Mouse (Mus musculus): ENCODE data around the gene Krtap8-1. TPM values are rescaled to one million over a fixed set of nuclear protein-coding genes. Genes with fewer than 3 reads are reported as not detected.

The Krtap8-1 gene
- total and polyA plus RNA-seq, 2 experiments from 2014 or later, result not detected

GRCm38 (mm10) chr16:89495394-89496153, 7.8 kb upstream of the Krtap8-1 start:
- Histone ChIP-seq H3K9ac (no peak overlapping the region), H3K27ac (ENCODE audit: low read depth, low read length) (no peak overlapping the region), H3K4me3 (ENCODE audit: low read depth, low read length) (no peak overlapping the region), H3K4me1 (ENCODE audit: insufficient read depth) (no peaks in the 10 kb centered on the region), H3K36me3 (ENCODE audit: insufficient read depth) (no peaks in the 10 kb centered on the region), H3K9me3 (ENCODE audit: low read length) (no peaks in the 10 kb centered on the region), H3K4me2 (ENCODE audit: low read depth) (no peak overlapping the region), H3K27me3 (ENCODE audit: insufficient read depth, low read length) (no peaks in the 10 kb centered on the region)
- no peak for ATAC-seq
- no peak for TF ChIP-seq CTCF (IDR thresholded peaks at IDR 0.05; ENCODE audit: low read depth)
- WGBS, result 67% methylated on average over 7 of the region's 7 CpGs
- no peak for DNase-seq

GRCm38 (mm10) chr16:89477679-89478314, 10.0 kb downstream of the Krtap8-1 start:
- TF ChIP-seq CTCF (IDR thresholded peaks at IDR 0.05; ENCODE audit: low read depth), result no peak
- Histone ChIP-seq H3K36me3 (ENCODE audit: insufficient read depth) (no peaks in the 10 kb centered on the region), H3K9me3 (ENCODE audit: low read length) (no peaks in the 10 kb centered on the region), H3K4me2 (ENCODE audit: low read depth) (no peak overlapping the region), H3K4me1 (ENCODE audit: insufficient read depth) (no peaks in the 10 kb centered on the region), H3K4me3 (ENCODE audit: low read depth, low read length) (no peak overlapping the region), H3K27me3 (ENCODE audit: insufficient read depth, low read length) (no peaks in the 10 kb centered on the region), H3K9ac (no peak overlapping the region), H3K27ac (ENCODE audit: low read depth, low read length) (no peak overlapping the region)
- ATAC-seq, result no peak
- WGBS, result 91% methylated on average over 12 of the region's 12 CpGs
- no peak for DNase-seq

- H3K4me1 ChIP-seq (ENCODE audit: insufficient read depth), result no peaks in the 10 kb centered on the region
- TF ChIP-seq CTCF (IDR thresholded peaks at IDR 0.05; ENCODE audit: low read depth), result no peak
- ATAC-seq, result no peak
These were observed 26.6 kb downstream of the Krtap8-1 start for GRCm38 (mm10) chr16:89461189-89461588.

More at GRCm38 (mm10) chr16:89461189-89461588, 26.6 kb downstream of the Krtap8-1 start:
- H3K27me3 ChIP-seq (ENCODE audit: insufficient read depth, low read length), result no peaks in the 10 kb centered on the region
- H3K27ac ChIP-seq (ENCODE audit: low read depth, low read length), result no peak overlapping the region
- 80% methylated on average over 5 of the region's 5 CpGs for WGBS
- no peak overlapping the region for H3K4me3 ChIP-seq (ENCODE audit: low read depth, low read length)
- H3K9me3 ChIP-seq (ENCODE audit: low read length), result no peaks in the 10 kb centered on the region
- no peak for DNase-seq
- no peak overlapping the region for H3K9ac ChIP-seq
- H3K36me3 ChIP-seq (ENCODE audit: insufficient read depth), result no peaks in the 10 kb centered on the region
- no peak overlapping the region for H3K4me2 ChIP-seq (ENCODE audit: low read depth)

Other genes starting within 250 kb of the Krtap8-1 start
- gene Krtap21-1, start 84.1 kb downstream of the Krtap8-1 start, total RNA-seq (2014; rRNA removed), result not detected in 2 replicates
- gene Krtap21-1, start 84.1 kb downstream of the Krtap8-1 start, polyA plus RNA-seq (2015; fragmentation: Nextera tagmentation; extraction: Ambion mirVana), result not detected in 2 replicates
- not detected in 2 replicates for gene Krtap6-2, start 67.8 kb downstream of the Krtap8-1 start, total RNA-seq (2014; rRNA removed)
- gene Krtap6-2, start 67.8 kb downstream of the Krtap8-1 start, polyA plus RNA-seq (2015; fragmentation: Nextera tagmentation; extraction: Ambion mirVana), result not detected in 2 replicates
- gene Krtap7-1, start 20.4 kb upstream of the Krtap8-1 start, total RNA-seq (2014; rRNA removed), result 1.00 and 1.2 TPM in 2 replicates
- gene Krtap7-1, start 20.4 kb upstream of the Krtap8-1 start, polyA plus RNA-seq (2015; fragmentation: Nextera tagmentation; extraction: Ambion mirVana), result 0.27 TPM in 1 of 2 replicates, not detected in the other
- not detected in 2 replicates for gene Krtap11-1, start 83.2 kb upstream of the Krtap8-1 start, total RNA-seq (2014; rRNA removed)
- not detected in 2 replicates for gene Krtap11-1, start 83.2 kb upstream of the Krtap8-1 start, polyA plus RNA-seq (2015; fragmentation: Nextera tagmentation; extraction: Ambion mirVana)

Data from forebrain, postnatal 0 days (tissue).